15 mouse cellular contexts compared by ENCODE assay signal in genomic region chr2:157482729-157483128, GRCm38 (mm10).
DNase-seq lines count a peak whose midpoint lies in the region; ATAC-seq lines count a peak whose summit lies in the region.
"Had no signal": no experiment of that assay in that cellular context is flagged by ENCODE, and none has a peak within 500 bp of the region (broad histone marks: within the 10 kb centered on the region; RNA-seq: fewer than 3 reads in every experiment).

No protein-coding gene starts in this region.

- no peak for DNase-seq in embryonic facial prominence, embryonic 11.5 days (ENCODE audit: low spot score)
- DNase-seq in right cerebral cortex, postnatal 4 days, result no peak
- DNase-seq in ovary, postnatal 10 days (ENCODE audit: low spot score), result no peak
- DNase-seq in kidney, adult 11 months, result no peak
- no peak for DNase-seq in adrenal gland, postnatal 10 days
- DNase-seq: cerebellum, adult 11-12 months; heart, postnatal 4 days; kidney, adult 2 months; lung, postnatal 4 days had no signal

- peak overlapping the region; percentile 15; the same call in 1 of the 2 replicates for H3K9ac ChIP-seq in embryonic facial prominence, embryonic 11.5 days (replicated peaks; ENCODE audit: low read length)
- peak overlapping the region; percentile 63 for H3K9ac ChIP-seq in forebrain, embryonic 13.5 days
- peak overlapping the region; percentile 17; the same call in 1 of the 2 replicates for H3K9ac ChIP-seq in hindbrain, embryonic 15.5 days
- peak overlapping the region; percentile 61 for H3K9ac ChIP-seq in midbrain, embryonic 13.5 days (replicated peaks)
- H3K9ac ChIP-seq: liver, embryonic 14.5 days had no signal

- H3K4me1 ChIP-seq in embryonic facial prominence, embryonic 11.5 days (ENCODE audit: control insufficient read depth, insufficient read depth, low read length), result peaks cover 8% of the 10 kb centered on the region; the same call in 1 of the 2 replicates
- H3K4me1 ChIP-seq in forebrain, embryonic 13.5 days, result peaks cover 67% of the 10 kb centered on the region
- peaks cover 58% of the 10 kb centered on the region for H3K4me1 ChIP-seq in hindbrain, embryonic 15.5 days (replicated peaks)
- H3K4me1 ChIP-seq in midbrain, embryonic 13.5 days (replicated peaks), result peaks cover 77% of the 10 kb centered on the region

- H3K4me3 ChIP-seq in embryonic facial prominence, embryonic 11.5 days (ENCODE audit: low read depth, low read length), result no peak overlapping the region
- H3K4me3 ChIP-seq in forebrain, embryonic 13.5 days, result no peak overlapping the region
- H3K4me3 ChIP-seq in hindbrain, embryonic 15.5 days, result no peak overlapping the region
- H3K4me3 ChIP-seq in midbrain, embryonic 13.5 days (replicated peaks), result no peak overlapping the region

- no peak overlapping the region for H3K27ac ChIP-seq in embryonic facial prominence, embryonic 11.5 days (replicated peaks; ENCODE audit: low read depth, low read length)
- H3K27ac ChIP-seq in forebrain, embryonic 13.5 days, result peak overlapping the region; percentile 81
- H3K27ac ChIP-seq in hindbrain, embryonic 15.5 days (replicated peaks), result peak overlapping the region; percentile 83
- H3K27ac ChIP-seq in midbrain, embryonic 13.5 days, result peak overlapping the region; percentile 81
- H3K27ac ChIP-seq: liver, embryonic 14.5 days had no signal

- no peaks in the 10 kb centered on the region for H3K36me3 ChIP-seq in embryonic facial prominence, embryonic 11.5 days (replicated peaks; ENCODE audit: control insufficient read depth, insufficient read depth, low read depth, low read length)
- no peaks in the 10 kb centered on the region for H3K36me3 ChIP-seq in forebrain, embryonic 13.5 days (ENCODE audit: poor library complexity, severe bottlenecking)
- H3K36me3 ChIP-seq in hindbrain, embryonic 15.5 days, result no peaks in the 10 kb centered on the region
- no peaks in the 10 kb centered on the region for H3K36me3 ChIP-seq in midbrain, embryonic 13.5 days
- H3K36me3 ChIP-seq: G1E had no signal

- H3K4me2 ChIP-seq in embryonic facial prominence, embryonic 11.5 days (ENCODE audit: low read depth, low read length), result no peak overlapping the region
- 0 out of 2 replicates have a peak overlapping the region, but pooled peaks have one; percentile 2 for H3K4me2 ChIP-seq in forebrain, embryonic 13.5 days
- peak overlapping the region; percentile 4; the same call in 1 of the 2 replicates for H3K4me2 ChIP-seq in hindbrain, embryonic 15.5 days
- H3K4me2 ChIP-seq in midbrain, embryonic 13.5 days (replicated peaks), result no peak overlapping the region
- H3K4me2 ChIP-seq: heart, embryonic 11.5 days had no signal

- no peaks in the 10 kb centered on the region for H3K27me3 ChIP-seq in embryonic facial prominence, embryonic 11.5 days (ENCODE audit: control insufficient read depth, insufficient read depth, low read length)
- no peaks in the 10 kb centered on the region for H3K27me3 ChIP-seq in forebrain, embryonic 13.5 days
- no peaks in the 10 kb centered on the region for H3K27me3 ChIP-seq in hindbrain, embryonic 15.5 days
- no peaks in the 10 kb centered on the region for H3K27me3 ChIP-seq in midbrain, embryonic 13.5 days

- H3K9me3 ChIP-seq in embryonic facial prominence, embryonic 11.5 days (replicated peaks; ENCODE audit: control insufficient read depth, low read length), result no peaks in the 10 kb centered on the region
- H3K9me3 ChIP-seq in forebrain, embryonic 13.5 days (replicated peaks), result no peaks in the 10 kb centered on the region
- no peaks in the 10 kb centered on the region for H3K9me3 ChIP-seq in hindbrain, embryonic 15.5 days
- H3K9me3 ChIP-seq in midbrain, embryonic 13.5 days, result no peaks in the 10 kb centered on the region
- H3K9me3 ChIP-seq: G1E had no signal

- WGBS in embryonic facial prominence, embryonic 11.5 days, result 57% methylated on average over 12 of the region's 12 CpGs
- WGBS in forebrain, embryonic 13.5 days, result 22% methylated on average over 12 of the region's 12 CpGs
- 10% methylated on average over 12 of the region's 12 CpGs for WGBS in hindbrain, embryonic 15.5 days
- WGBS in midbrain, embryonic 13.5 days, result 15% methylated on average over 12 of the region's 12 CpGs

- ATAC-seq in embryonic facial prominence, embryonic 11.5 days (replicated peaks; ENCODE audit: insufficient number of reproducible peaks, low FRiP score, low TSS enrichment, low read depth), result no peak
- no peak for ATAC-seq in forebrain, embryonic 13.5 days
- no peak for ATAC-seq in hindbrain, embryonic 15.5 days (ENCODE audit: low FRiP score, low read depth)
- ATAC-seq in midbrain, embryonic 13.5 days, result no peak

Comparison
In these comparisons a context has a peak if more than half of its experiments do, and no peak if none do; other contexts are left out.
1. H3K4me2 ChIP-seq: peak in forebrain, embryonic 13.5 days (single experiment) and hindbrain, embryonic 15.5 days (single experiment); none in embryonic facial prominence, embryonic 11.5 days (single experiment) and midbrain, embryonic 13.5 days (single experiment).
2. Peak in every context shown above with its lines, with median percentiles within 50 percentile points of each other: H3K9ac ChIP-seq.